8 mouse cellular contexts compared by ENCODE assay signal in the genomic region with DNA sequence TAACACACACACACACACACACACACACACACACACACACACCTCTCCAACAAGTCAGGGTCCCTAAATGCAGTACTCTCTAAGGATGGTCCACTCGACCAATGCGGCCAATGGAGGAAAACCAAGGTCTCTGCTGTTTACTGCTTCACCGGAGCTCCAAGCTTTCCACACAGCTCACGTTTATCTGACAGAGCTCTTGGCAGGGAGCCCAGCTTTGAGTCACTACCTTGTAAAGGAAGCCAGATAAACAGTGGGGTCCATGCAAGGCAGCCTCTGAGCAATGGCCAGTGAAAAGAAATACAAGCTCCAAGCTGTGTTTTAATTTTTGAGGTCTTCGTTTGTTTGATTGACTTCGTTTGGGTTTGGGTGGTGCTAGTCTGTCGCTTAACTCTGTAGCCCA.
DNase-seq lines count a peak whose midpoint lies in the region; ATAC-seq and TF ChIP-seq lines count a peak whose summit lies in the region.

No protein-coding gene starts in this region.

- H3K36me3 ChIP-seq in limb, embryonic 11.5 days (ENCODE audit: control insufficient read depth, insufficient read depth, low read length): no peaks in the 10 kb centered on the region
- H3K36me3 ChIP-seq in limb, embryonic 10.5 days: no peaks in the 10 kb centered on the region
- H3K36me3 ChIP-seq in heart, postnatal 0 days (replicated peaks; ENCODE audit: control insufficient read depth, insufficient read depth, low read length): no peaks in the 10 kb centered on the region

- H3K4me3 ChIP-seq in limb, embryonic 11.5 days (ENCODE audit: low read depth, low read length): no peak overlapping the region
- no peak overlapping the region for H3K4me3 ChIP-seq in limb, embryonic 10.5 days
- no peak overlapping the region for H3K4me3 ChIP-seq in heart, postnatal 0 days (ENCODE audit: low read depth, low read length)

- no peak overlapping the region for H3K27ac ChIP-seq in limb, embryonic 11.5 days (replicated peaks; ENCODE audit: low read depth, low read length)
- no peak overlapping the region for H3K27ac ChIP-seq in limb, embryonic 10.5 days
- H3K27ac ChIP-seq in heart, postnatal 0 days (ENCODE audit: low read depth): peak overlapping the region; percentile 53

- 72% methylated on average over 7 of the region's 7 CpGs for WGBS in limb, embryonic 11.5 days
- 88% methylated on average over 7 of the region's 7 CpGs for WGBS in limb, embryonic 10.5 days
- 17% methylated on average over 7 of the region's 7 CpGs for WGBS in heart, postnatal 0 days

- no peaks in the 10 kb centered on the region for H3K9me3 ChIP-seq in limb, embryonic 11.5 days (ENCODE audit: control insufficient read depth, low read length)
- no peaks in the 10 kb centered on the region for H3K9me3 ChIP-seq in limb, embryonic 10.5 days (replicated peaks)
- no peaks in the 10 kb centered on the region for H3K9me3 ChIP-seq in heart, postnatal 0 days (replicated peaks; ENCODE audit: control insufficient read depth, low read length)

- 0 out of 2 replicates have a peak, but pooled peaks cover 4% of the 10 kb centered on the region for H3K4me1 ChIP-seq in limb, embryonic 11.5 days (ENCODE audit: control insufficient read depth, insufficient read depth, low read length)
- peaks cover 19% of the 10 kb centered on the region for H3K4me1 ChIP-seq in limb, embryonic 10.5 days
- peaks cover 32% of the 10 kb centered on the region for H3K4me1 ChIP-seq in heart, postnatal 0 days (ENCODE audit: control insufficient read depth, insufficient read depth)

- TF ChIP-seq EP300 in heart, postnatal 0 days (IDR thresholded peaks at IDR 0.05; ENCODE audit: low read depth): no peak

- ATAC-seq in limb, embryonic 11.5 days (ENCODE audit: insufficient number of reproducible peaks, low FRiP score, low TSS enrichment, low read depth): no peak
- ATAC-seq in heart, postnatal 0 days (ENCODE audit: insufficient read depth, low read depth): peak; percentile 90
- ATAC-seq in CD4-positive, CD25-positive, alpha-beta regulatory T cell, adult 4 months: no peak

- peak; percentile 40 for DNase-seq in limb, embryonic 11.5 days (ENCODE audit: low spot score)
- DNase-seq in limb, embryonic 10.5 days (ENCODE audit: low spot score): no peak
- DNase-seq in cerebellum, postnatal 14 days: peak; percentile 94 to 97
- peak; percentile 98 for DNase-seq in heart, postnatal 0 days (ENCODE audit: low spot score)
- DNase-seq in kidney, postnatal 36 days: peak; percentile 85 to 89
- DNase-seq in lung, postnatal 14 days: peak; percentile 90
- DNase-seq in testis, postnatal 10 days (ENCODE audit: low spot score): peak; percentile 84

- H3K27me3 ChIP-seq in limb, embryonic 11.5 days (ENCODE audit: control insufficient read depth, insufficient read depth, low read length): peaks cover 7% of the 10 kb centered on the region; the same call in 1 of the 2 replicates
- H3K27me3 ChIP-seq in limb, embryonic 10.5 days (ENCODE audit: low read depth, poor library complexity, severe bottlenecking): peaks cover 85% of the 10 kb centered on the region
- H3K27me3 ChIP-seq in heart, postnatal 0 days (ENCODE audit: control insufficient read depth, insufficient read depth, low read length): peaks cover 16% of the 10 kb centered on the region

- no peak overlapping the region for H3K4me2 ChIP-seq in limb, embryonic 11.5 days (ENCODE audit: low read depth, severe bottlenecking)
- no peak overlapping the region for H3K4me2 ChIP-seq in heart, postnatal 0 days (ENCODE audit: low read depth, low read length)

- H3K9ac ChIP-seq in limb, embryonic 11.5 days (ENCODE audit: low read length): no peak overlapping the region
- H3K9ac ChIP-seq in heart, postnatal 0 days (replicated peaks; ENCODE audit: low read depth, low read length): no peak overlapping the region

- no peak for TF ChIP-seq CTCF in heart, postnatal 0 days (IDR thresholded peaks at IDR 0.05; ENCODE audit: low read depth)
